Mouse (Mus musculus): Measurements from ENCODE around the gene Dxo.
"Not testable (repeated sequence)": the region's sequence is repeated elsewhere in the genome, so short reads cannot be mapped to it uniquely, and the experiment has no call there.

Dxo gene

DNA sequence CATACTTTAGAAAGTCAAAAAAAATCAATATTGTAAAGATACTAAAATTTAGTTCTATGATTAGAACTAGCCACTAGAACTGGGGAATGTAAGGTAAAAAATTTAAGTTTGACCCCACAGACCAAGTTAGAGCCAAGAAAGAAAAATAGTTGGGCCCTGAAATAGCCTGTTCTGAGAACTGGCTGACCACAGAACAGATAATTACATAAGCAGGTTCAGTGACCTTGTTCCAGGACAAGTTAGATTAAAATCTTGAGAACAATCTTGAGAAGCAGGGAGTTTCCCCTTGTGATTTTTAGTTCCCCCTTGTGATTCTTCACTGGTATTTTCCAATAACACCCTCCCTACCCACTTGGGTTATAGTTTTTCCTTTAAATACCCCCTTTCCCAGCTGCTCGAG lies 6.0 kb upstream of the Dxo start:
- not testable (repeated sequence) for DNase-seq (ENCODE audit: inconsistent ontology term)

DNA sequence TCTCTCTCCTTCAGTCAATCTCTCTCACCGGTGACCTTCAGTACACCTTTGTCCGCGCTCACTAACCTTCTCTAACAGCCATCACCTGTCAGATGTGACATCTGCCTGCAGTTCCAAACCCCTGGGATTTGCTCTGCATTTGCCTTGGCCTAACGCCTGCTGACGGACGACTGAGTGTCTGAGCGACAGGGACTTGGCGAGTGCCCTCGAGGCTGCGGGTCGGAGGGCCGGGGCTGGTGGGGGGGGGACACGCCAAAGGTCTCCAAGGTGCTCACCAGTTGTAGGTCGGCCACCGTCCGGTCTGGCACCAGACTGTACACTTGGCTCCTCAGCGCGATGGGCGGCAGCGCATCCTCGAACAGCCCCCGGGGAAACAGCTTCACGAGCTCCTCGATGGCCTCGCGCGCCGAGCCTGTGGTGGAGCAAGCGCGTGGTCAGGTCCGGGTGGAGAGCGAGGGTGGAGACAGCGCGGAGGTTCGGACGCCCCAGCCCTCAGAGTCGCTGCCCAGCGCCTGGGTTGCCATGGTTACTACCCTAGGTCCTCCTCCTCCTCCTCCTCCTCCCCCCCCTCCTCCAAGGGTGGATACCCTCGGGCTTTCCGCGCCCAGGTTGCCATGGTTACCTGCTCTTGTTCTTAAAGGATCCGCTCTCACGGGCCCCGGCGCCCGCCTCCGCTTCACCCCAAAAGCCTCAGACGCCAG lies 514 bp upstream of the Dxo start:
- no peak for DNase-seq (ENCODE audit: inconsistent ontology term)

DNA sequence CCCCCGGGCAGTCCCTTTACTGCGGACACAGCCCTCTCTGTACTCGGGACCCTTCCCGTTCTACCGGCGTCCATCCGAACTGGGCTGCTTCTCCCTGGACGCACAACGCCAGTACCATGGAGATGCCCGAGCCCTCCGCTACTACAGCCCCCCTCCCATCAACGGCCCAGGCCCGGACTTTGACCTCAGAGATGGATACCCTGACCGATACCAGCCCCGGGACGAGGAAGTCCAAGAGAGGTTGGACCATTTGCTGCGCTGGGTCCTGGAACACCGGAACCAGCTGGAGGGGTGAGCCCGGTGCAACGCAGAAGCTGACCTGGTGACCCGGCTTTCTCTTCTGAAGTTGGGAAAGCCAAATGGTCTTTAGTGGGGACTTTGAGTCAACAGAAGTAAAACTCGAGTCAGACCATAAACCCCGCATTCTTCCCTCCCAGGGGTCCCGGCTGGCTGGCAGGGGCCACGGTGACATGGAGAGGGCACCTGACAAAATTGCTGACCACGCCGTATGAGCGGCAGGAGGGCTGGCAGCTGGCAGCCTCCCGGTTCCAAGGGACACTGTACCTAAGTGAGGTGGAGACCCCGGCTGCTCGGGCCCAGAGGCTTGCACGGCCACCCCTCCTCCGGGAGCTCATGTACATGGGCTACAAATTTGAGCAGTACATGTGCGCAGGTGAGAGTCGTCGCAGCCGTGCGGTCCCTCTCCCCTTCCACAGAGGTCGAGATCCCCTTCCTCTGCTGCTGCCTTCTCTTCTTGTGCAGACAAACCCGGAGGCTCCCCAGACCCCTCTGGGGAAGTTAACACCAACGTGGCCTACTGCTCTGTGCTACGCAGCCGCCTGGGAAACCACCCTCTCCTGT lies 875 bp downstream of the Dxo start:
- peak; percentile 6 for DNase-seq (ENCODE audit: inconsistent ontology term)

DNA sequence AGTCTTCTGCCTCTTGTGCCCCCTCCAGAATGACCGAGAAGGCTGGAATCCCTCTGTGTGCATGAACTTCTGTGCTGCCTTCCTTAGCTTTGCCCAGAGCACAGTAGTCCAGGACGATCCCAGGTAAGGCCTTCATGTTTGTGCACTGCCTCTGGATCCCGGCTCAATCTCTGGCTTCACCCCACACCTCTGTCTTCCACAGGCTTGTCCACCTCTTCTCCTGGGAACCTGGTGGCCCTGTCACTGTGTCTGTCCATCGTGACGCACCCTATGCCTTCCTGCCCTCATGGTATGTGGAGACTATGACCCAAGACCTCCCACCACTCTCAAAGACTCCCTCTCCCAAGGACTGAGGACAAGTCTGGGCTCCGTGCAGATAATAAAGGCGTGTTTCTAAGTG lies 2.0 kb downstream of the Dxo start:
- DNase-seq (ENCODE audit: inconsistent ontology term): no peak

DNA sequence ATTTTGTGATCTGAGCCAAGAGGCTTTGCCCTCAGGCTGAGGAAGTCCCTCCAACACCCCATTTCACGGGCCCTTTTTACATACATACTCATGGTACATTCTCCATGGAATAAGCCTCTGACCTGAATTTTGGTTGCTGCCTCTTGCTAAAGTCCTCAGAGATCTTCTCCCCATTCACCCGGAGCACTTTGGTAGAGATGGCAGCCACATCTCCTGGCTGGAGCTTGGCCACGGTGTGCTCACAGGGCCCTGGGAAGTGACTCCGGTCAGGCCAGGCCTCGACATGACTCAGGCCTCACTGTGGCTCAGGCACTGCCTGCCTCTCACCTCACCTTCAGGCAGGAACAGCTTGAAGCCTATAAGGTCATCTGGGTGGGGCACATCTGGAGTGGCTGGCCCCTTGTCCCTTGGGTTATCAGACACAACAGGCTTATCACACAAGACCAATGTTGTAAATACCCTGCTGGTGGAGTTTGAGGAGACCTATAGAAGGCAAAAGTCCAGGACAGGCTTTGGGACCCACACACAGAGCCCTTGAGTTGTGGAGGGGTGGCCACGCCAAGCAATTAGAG lies 4.0 kb downstream of the Dxo start:
- DNase-seq (ENCODE audit: inconsistent ontology term): no peak

DNA sequence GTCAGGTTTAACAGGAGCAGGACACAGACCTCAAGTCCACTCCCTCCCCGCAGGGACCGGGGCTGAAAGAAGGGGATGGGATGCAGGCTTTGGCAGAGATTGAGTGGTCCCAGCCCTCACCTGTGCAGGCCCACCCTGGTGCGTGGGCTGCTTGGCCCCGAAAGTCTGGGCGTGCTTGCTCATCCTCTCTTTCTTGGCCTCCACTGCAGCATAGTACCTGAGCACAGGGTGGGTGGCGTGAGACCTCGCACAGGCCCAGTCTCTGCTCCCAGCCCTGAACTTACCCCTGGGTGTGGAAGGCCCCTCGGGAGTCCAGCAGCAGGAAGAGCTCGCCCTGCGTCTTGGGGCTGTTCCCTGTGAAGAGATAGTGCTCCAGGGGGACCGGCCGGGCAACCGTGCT lies 8.1 kb downstream of the Dxo start:
- DNase-seq (ENCODE audit: inconsistent ontology term): no peak

DNA sequence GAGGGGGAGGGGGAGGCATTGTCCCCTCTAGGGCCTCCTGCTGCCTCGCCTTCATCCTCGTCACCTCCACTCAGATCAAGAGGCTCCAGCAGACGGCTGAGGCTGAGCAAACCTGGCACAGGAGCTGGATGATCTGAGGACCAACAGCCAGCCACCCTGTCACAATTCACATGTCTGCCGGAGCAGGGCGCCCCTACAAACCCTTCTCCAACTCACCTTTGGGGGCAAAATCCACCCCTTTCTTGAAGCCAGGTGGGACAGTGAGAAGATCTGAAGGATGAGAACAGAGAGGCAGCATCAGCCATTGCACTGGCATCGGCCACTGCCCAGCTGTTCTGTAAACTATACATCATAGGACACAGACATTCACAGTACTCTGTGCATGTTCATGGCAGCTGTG lies 10.4 kb downstream of the Dxo start:
- no peak for DNase-seq (ENCODE audit: inconsistent ontology term)

DNA sequence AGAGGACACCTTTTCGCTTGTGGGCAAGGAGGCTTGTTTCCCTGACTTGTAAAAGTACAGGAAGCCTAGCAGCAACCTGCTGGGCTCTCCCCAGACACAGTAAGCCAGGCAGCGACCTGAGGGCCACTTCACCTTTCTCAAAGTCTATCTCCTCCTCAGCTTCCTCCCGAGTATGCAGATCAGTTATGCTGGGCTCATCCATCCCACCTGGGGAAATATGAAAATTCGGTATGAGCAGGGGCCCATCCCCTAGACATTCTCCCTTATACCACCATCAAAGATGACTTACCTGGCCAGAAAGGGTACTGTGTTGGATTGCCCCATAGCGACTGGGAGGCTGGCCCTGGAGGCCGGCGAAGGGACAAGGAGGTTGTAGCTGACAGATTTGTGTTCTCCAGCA lies 10.8 kb downstream of the Dxo start:
- no peak for DNase-seq (ENCODE audit: inconsistent ontology term)

DNA sequence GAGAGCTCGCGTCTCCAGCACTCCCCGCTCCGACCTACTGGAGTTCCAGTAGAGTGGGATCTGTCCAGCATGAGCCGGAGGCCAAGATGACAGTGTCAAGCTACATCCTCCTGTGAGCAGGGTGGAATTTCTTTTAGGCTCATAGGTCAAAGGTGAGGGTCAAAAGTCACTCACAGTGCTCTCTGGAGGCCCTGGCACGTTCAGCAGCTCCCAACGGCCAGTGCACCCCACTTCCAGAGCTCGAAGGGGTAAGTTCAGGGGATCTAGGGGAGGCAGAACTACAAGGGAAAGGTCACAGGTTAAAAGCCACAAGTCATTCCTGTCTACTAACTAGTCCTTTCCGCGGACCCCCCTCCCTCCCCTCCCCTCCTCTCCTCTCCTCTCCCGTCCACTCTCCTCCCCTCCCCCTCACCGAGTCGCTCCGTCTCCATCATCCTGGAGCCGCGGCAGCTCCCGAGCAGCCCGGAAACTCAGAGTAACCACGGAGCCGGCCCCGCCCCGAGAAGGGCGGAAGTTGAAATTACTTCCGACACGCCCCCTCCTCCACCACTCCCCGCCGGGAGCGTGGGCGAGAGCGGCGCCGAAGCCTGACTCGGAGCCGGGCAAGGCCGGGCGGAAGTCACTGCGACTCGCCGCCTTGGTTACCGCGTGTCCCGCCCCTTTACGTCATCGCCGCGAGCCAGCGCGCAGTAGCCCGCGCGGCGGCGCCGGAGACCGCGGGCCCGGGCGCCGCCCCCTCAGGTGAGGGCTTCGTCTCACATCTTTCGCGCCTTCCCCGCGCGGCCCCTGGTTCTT lies 13.1 kb downstream of the Dxo start, which contains the start of the genes Skiv2l and Nelfe:
Gene Skiv2l, minus strand, starts transcription at position 489 of the 795 bp plus-strand sequence.
Gene Nelfe, plus strand, starts transcription at position 670 of the 795 bp plus-strand sequence.
- peak; percentile 99 for DNase-seq (ENCODE audit: inconsistent ontology term)

DNA sequence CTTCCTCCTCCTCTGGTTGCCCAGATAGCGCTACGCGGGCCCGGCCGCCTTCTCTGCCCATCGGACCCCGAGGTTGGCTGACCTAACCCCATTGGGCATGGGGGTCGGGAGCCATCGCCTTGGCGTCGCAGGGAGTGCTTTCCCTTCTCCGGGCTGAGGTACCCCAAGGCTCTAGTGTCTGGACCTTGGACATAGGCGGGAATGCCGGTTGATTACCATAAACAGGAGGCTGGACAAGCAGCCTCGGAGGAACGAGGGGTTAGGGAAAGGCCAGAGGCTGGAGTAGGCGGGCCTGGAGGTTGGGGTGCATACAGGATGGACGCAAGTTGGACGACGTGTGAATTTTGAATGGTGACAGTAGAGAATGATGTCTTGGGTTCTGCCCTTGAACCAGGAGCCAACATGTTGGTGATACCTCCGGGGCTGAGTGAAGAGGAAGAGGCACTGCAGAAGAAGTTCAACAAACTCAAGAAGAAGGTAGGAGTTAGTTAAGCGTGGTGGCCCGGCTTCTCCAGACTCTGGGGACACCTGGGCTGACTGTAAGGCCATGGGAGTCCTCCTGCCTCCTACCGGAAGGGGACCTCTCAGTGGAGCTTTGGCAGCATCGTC lies 13.8 kb downstream of the Dxo start:
- DNase-seq (ENCODE audit: inconsistent ontology term): peak; percentile 15

DNA sequence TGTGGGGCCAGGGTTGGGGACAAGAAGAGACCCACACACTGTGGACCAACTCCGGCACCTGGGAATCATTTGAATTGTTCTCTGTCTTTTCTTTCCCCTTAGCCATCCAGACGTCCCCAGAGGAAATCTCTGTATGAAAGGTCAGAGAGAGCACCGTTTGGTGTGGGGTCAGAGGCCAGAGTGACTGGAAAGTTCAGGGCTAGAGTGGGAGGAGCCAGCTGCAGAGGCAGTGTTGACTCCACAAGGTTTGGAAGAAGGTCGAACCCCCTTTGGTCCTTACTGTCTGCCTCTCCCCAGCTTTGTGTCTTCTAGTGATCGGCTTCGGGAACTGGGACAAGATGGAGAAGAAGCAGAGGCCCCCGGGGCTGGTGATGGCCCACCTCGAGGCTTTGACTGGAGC lies 16.7 kb downstream of the Dxo start:
- no peak for DNase-seq (ENCODE audit: inconsistent ontology term)

DNA sequence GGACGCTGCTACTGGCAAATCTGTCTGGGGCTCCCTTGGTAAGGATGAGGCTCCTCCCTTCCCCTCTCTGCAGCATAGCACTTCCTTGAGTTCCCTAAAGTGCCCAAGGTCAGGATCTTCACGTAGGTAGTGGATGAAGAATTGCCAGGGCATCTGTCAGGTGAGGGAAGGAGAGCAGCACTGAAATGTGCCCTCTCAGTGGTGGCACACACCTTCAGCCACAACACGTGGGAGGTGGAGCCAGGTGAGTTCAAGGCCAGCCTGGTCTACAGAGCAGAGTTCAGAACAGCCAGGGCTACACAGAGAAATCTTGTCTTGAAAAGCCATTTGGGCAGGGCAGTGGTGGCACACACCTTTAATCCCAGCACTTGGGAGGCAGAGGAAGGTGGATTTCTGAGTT lies 17.9 kb downstream of the Dxo start:
- DNase-seq (ENCODE audit: inconsistent ontology term): no peak

DNA sequence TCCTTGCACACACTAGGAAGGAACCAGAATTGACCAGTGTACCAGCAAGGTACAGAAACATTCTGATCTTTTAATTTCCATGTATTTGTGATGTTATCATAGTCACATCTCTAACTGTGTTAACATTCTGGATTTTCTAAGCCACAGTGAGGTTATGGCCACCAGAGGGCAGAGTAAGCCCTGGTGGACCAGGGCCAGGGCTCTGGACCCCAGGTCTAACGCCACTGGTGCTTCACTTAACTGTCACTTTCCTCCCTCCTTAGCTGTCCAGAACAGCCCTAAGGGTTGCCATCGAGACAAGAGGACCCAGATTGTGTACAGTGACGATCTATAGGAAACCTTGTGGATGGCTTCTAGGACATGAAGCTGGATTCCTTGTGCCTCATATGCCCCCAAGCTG lies 19.0 kb downstream of the Dxo start:
- peak; percentile 19 for DNase-seq (ENCODE audit: inconsistent ontology term)

DNA sequence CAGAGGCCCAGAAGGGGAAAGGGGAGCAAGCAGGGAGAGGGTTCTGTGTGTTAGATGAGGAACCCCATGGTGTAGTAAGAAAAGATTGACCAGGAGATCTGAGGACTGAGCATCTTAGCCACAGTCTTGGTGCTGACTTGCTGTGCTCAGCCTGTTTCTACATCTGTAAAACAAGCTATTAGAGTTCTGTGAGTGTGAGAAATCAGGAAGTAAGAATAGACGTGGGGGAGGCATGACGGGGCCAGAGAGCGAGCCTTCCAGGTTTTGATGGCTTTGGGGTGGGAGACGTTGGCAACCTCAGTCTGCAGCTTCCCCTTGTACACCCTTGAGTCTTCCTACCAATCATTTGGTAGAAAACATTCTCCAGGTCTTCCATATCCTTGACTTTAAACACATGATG lies 21.9 kb downstream of the Dxo start:
- DNase-seq (ENCODE audit: inconsistent ontology term): no peak

DNA sequence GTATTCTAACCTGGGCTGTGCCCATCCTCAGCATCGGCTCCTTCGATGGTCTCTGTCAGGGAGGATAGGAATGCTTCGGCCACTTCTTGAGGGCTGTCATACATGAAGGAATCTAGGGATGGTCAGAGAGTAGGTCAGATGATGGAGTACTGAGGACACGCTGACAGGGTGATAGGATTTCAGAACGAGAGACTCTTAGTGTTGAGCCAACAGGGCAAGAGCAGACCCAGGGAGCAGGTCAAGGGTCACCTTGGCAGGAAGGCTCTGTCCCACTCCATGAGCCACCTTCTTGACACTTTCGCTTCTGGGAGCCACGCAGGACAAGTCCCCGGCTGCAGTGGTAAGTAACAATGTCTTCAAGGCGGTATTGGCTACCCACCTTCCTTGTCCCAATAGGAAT lies 23.7 kb downstream of the Dxo start:
- DNase-seq (ENCODE audit: inconsistent ontology term): no peak

DNA sequence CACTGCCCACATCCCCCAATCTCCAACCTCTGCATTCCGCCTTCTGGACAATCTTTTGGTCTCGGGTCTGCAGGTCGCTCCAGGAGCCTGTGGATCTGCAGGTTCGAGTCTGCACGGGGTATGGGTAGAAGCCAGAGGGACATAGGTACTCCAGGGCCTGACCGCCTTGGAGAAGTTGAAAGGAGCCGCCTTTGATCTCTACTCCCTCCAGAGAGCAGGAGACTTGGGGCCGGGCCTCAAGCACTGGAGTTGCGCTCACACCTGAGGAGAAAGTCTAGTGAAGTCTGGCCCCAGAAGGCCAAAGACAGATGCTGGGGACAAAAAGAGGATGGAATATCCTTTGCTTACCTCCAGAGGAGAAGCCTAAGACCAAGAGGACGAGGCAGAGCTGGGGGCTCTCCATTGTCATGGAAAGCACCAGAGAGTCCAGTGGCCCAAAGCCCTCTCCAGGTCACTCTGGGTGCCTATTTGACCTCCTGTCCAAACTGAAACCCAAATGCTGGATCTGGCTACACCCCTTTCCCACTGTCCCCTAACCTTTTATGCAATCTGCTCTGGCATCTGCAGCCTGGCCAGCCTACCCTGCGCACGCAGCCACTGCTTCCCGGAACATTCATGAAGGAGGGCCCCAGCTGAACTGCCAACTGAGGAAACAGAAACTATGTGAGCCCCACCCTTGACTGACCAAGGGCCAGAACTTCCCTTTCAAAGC lies 25.0 kb downstream of the Dxo start:
- no peak for DNase-seq (ENCODE audit: inconsistent ontology term)

DNA sequence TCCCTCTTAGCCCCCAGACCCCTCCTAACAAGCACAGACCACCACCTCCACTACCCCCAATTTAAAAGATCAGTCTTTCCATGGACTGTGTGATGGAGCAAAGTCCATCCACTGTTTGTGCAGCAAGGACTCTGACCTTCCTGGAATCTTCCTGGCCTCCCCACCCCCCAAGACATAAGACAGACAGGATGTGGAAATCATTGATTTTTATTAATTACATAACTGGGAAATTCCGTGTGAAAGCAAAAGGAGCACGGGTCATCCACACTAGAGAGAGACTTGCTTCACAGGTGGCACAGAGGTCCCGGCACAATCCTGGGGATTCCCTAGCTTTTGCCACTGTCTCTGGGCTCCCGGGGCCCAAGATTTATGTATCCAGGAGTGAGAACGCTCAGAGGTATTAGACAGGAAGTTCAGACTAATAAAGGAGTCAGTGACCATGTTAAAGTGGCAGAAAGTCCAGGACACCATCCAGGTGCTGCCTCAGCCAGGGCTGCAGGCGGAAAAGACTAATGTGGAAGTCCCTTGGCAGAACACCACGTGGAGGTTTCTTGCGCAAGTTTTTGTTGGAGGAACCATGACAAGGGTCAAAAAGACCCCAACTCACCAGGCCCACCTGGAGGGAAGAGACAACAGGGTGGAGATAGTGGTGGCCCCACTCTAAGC lies 25.7 kb downstream of the Dxo start, which contains the start of gene Cfb:
Gene Cfb, minus strand, starts transcription at position 103 of the 666 bp plus-strand sequence.
- DNase-seq (ENCODE audit: inconsistent ontology term): no peak

DNA sequence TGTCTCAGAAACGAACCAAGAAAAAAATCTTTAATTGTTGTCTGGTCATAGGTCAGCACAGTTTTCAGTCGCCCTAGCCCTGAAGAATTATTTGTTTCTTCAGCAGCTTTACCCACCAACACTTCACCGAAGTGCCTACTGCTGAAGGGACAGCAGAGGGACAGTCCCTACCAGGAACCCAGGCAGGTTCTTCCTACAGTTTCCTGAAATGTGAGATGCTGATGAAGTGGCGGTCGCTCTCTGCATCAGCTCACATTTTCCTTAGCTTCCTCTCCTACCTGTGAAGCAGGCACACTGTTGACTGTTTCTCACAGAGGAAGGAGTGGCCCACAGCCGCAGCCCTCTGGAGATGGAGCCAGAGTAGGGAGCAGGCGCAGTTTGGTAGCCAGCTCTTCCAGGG lies 29.2 kb downstream of the Dxo start:
- DNase-seq (ENCODE audit: inconsistent ontology term): no peak

DNA sequence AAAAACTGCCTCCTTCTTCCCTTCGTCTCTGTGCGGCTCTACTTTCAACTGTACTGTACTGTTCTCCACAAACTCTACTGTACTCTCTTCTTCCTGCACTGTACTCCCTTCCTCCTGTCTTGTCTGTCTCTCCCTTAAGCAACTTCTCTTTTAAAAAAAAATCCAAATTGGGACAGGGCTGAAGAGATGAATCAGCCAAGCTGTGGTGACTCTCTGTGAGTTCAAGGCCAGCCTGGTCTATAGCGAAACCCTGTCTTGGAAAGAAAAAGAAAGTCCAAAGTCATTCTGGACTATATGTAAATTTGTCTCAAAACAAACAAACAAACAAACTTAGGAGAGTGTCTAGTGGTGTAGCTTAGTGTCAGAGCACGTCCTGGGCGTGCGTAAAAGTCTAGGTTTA lies 37.5 kb downstream of the Dxo start:
- no peak for DNase-seq (ENCODE audit: inconsistent ontology term)

DNA sequence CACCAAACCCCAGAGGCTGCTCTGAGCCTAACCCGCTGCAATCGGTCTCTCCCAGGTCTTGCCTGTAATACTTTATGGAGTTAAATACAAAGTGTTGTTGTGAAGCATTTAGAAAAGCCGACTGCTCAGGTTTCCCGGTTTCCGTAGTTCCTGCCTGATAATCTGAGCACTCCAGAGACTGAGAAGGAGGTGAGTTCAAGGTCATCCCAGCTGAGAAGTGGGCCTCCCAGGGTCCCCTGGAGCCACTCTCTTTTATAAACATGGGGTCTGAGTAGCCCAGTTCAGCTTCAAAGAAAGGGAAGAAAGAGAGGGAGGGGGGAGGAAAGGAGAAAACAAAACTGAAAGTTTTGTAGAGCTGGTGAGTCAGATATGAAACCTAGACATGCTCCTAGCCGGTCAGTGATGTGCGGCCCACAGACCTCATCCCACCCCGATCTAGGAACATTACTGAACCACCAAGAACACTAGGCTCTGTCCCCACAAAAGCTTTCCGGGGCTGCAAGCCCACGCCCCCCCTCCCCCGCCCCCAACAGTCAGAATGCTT lies 42.6 kb downstream of the Dxo start, which contains the start of gene Zbtb12:
Gene Zbtb12, plus strand, starts transcription at position 148 of the 544 bp plus-strand sequence.
- DNase-seq (ENCODE audit: inconsistent ontology term): no peak
